Mouse (Mus musculus): ENCODE measurements around the gene Arv1.

Gene Arv1

DNA sequence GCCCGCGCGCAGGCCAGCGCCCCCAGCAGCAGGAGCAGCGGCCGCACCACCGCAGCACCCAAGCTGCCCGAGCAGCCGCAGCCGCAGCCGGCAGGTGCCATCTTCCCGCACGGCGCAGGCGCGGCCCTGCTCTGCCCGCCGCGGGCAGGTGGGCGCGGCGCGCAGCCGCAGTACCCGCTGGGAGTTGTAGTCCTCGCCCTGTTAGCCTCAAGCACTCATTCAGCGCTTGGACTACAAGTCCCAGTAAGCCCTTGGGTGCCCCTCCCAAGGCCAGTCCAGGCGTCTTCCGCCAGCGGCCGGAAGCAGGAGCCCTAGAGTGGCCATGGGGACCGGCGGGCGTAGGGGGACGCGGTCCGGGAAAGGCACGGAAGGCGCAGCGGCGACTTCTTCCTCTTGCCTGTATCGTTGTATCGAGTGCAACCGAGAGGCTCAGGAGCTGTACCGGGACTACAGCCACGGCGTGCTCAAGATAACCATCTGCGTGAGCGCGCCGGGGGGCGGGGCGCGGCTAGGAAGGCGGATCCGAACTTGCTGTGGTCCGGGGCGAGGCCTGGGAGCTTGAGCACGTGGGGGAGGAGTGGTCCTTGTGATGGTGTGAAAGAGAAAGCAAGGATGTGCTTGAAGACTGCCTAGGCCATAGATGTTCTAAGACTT lies at the start of gene Arv1, which contains the start of gene Ttc13:
Gene Arv1, plus strand, starts transcription at position 278 of the 654 bp plus-strand sequence.
Gene Ttc13, minus strand, starts transcription at position 122 of the 654 bp plus-strand sequence.
- in situ Hi-C loops (cut with MboI, MseI) = loop anchor here (5.0 kb wide), 1 partner anchor 140 kb away; the partner anchor contains the start of genes 2810004N23Rik and Gnpat

DNA sequence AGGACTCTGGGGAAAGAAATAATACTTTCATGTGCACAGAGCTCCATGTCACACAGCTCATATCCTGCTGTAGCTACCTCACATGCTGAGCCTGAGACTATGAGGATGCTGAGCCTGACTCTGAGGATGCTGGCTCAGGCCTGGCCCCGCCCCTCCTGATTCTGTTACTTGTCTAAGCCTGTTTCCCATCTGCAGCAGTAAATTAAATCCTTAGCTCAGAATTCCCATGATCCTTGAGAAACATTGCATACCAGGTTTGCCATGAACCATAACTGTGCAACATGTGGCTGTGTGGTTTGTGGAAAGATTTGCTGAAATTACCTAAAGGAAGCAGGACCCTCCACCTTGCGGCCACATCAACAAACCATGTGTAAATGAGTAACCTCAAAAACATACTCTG lies 49.6 kb upstream of the Arv1 start:
- in situ Hi-C loops (cut with MboI, MseI) = no loop called here

DNA sequence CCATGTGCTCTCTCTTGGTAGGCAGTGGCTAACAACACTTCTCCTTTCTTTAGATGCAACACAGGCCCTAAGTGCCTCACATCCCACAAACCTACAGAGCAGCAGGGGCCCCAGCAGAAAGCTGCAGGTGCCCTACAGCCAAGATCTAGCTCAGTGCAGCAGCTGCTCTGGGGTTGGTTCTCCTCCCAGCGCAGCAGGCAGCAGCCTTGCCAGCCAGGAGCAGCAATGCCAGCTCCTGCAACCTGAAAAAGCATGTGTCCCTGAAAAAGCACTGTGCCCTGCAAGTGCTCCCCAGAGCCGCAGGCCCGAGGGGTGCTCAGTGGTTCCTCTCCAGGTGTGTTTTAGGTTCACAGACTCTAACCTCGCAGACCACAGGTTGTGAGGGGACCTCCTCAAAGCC lies 45.3 kb upstream of the Arv1 start:
- in situ Hi-C loops (cut with MboI, MseI) = no loop called here

DNA sequence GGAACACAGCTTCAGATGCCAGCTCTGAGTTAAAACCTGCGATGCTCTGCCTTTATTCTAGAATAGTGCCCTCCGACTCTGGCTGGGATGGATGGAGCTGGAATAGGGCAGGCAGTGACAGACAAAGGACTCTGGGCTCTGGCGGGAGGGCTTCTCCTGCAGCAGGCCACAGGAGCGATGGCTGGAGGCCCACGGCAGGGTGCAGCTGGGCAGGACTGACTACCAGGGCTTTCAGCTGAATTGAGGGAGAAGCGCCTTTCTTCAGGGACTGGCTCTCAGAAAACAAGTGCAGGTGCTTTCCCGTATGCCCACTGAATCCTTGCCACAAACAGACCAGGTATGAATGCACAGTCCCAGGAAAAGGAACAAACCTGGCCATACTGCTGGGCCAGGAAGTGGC lies 44.9 kb upstream of the Arv1 start:
- in situ Hi-C loops (cut with MboI, MseI) = no loop called here

- in situ Hi-C loops (cut with MboI, MseI) = no loop called here
Observed at GRCm38 (mm10) chr8:124677486-124677885, 44.5 kb upstream of the Arv1 start.

DNA sequence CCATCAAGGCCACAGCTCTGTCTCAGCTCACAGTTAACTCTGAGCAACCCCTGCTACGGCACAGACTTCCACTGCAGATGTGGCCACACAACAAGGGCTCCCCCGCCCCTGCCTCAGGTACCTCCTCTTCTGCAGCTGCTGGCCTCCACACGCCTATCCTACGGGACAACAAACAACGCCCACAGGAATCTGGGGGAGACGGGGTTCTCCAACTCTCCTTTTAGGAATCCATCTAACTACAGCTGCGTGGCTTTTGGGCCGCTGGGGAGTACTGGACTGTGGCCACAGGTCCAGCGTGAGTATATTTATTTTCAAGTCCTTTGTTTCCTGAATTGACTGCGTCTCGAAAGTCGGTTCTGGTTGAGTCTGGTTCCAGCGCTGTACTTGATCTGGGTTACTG lies 43.7 kb upstream of the Arv1 start:
- in situ Hi-C loops (cut with MboI, MseI) = no loop called here

- in situ Hi-C loops (cut with MboI, MseI) = loop anchor here (5.0 kb wide), 1 partner anchor 64 kb away; no protein-coding TSS in a partner anchor
Observed at GRCm38 (mm10) chr8:124681077-124681791, 40.7 kb upstream of the Arv1 start.

- in situ Hi-C loops (cut with MboI, MseI) = loop anchor here (5.0 kb wide), 1 partner anchor 64 kb away; no protein-coding TSS in a partner anchor
Observed at GRCm38 (mm10) chr8:124681792-124682157, 40.2 kb upstream of the Arv1 start.

DNA sequence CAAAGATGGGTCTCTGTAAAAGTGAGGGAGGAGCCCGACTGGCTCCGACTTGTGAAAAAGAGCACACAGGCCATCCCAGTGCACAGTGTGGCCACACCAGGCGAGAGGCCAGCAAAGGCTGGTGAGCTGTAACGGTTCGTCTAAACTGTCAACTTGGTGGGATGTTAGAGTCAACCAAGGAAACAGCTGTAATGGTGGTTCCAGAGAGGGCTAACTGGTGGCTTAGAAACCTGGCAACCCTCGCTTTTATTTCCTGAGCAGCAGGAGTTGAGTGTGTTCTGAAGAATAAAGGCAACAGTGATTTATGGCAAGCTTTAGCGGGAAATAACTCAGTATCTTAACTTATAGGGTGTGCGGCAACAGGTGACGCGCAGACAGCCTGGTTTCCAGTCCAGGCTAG lies 39.7 kb upstream of the Arv1 start:
- in situ Hi-C loops (cut with MboI, MseI) = loop anchor here (5.0 kb wide), 1 partner anchor 65 kb away; no protein-coding TSS in a partner anchor

DNA sequence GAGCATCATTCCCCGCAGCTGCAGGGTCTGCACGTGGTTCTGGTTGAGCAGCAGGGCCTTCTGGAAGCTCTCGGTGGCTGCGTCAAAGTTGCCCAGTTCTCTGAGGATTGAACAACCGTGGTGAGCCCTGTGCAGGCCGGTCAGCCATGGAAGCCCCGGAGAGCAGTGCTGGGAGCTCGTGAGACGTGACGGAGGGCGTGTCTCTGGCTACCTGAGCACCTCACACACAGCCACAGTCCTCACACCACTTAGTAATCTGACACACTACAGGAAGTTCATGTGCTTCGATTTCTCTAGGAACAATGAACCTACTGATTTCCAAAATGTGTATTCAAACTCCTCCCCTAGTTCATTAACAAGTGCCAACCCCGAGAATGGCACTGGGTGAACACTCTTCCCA lies 33.0 kb upstream of the Arv1 start:
- in situ Hi-C loops (cut with MboI, MseI) = no loop called here

DNA sequence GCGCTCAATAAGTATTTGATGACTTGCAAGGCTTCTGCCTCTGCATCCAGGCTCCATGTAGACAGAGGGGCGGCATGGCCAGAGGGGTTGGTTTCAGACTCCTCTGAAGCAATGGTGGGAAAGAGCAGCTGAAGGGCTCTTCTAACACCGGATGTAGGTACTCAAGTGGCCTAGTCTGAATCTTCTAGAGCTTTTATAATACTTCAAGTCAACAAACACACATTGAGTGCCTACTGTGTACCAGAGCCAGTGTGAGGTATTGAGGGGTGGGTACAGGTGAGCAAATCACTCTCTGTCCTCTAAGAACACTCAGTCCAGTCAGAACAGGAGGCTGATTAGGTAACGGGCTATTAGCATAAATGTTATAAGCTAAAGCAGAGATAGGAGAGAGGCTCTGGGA lies 30.2 kb upstream of the Arv1 start:
- in situ Hi-C loops (cut with MboI, MseI) = no loop called here

DNA sequence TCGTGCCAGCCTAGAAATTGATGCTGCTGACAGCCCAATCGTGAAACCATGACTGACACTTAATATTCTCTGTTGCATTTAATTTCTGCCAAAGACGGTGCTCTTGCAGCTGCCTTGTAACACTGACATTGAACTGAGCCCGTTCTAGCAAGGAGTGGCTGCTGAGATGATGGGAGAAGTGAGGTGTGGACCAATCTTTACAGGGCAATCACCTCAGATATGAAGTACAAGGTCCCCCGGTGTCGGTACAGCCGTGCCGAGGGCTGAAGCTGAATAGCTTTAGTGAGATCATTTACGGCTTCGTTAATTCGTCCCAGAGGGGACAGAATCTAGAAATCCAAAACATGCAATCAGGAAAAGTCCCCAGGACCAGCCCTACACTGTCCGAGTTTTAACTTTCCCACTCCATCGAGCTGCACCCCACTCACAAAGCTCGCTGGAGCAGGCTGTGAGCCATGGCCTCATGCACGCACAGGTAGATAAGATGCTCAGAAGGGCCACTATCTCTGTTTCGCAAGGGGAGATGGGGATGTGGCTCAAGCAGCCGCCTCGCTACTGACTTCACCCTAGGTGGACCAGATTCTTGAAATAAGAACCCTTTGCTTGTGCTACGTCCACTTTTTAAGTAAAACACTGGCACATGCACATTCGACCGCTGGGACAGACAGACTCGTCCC lies 26.4 kb upstream of the Arv1 start:
- in situ Hi-C loops (cut with MboI, MseI) = no loop called here

DNA sequence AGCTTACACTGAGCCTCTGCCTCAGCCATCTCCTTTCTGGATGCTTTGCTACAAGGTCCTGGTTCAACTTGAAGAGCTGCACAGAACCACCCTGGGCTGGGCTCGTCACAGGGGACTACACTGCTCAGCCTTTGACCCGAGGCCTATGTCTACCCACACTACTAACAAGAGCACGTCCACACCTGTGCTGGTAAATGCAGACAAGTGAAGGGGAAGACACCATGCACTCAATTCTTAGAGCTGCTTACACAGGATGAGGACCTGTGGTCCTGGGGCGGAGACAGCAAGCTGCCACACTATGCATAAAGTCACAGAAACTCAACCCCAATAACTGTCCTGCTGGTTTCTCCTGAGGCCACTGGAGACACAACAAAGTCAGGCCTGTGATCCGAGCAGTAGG lies 21.7 kb upstream of the Arv1 start:
- in situ Hi-C loops (cut with MboI, MseI) = loop anchor here (5.0 kb wide), 1 partner anchor 43 kb away; no protein-coding TSS in a partner anchor

DNA sequence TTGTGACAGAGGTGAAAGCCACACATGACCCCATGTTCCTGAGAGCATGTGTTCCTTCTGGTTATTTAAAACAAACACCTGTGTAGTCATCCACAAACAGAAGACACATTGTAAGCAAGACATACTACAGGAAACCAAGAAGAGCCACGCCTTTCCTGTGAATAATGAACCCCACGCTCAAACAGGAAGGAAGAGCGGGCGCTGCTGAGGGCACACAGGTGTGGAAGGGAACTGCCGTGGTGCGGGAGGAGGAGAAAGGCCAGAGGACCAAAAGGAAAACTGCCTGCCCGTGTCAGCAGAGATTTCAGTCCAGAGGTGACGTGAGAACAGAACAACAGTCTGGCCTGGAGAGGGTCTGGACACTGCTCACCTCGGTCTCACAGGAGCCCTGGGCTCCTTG lies 20.9 kb upstream of the Arv1 start:
- in situ Hi-C loops (cut with MboI, MseI) = loop anchor here (5.0 kb wide), 1 partner anchor 44 kb away; no protein-coding TSS in a partner anchor

DNA sequence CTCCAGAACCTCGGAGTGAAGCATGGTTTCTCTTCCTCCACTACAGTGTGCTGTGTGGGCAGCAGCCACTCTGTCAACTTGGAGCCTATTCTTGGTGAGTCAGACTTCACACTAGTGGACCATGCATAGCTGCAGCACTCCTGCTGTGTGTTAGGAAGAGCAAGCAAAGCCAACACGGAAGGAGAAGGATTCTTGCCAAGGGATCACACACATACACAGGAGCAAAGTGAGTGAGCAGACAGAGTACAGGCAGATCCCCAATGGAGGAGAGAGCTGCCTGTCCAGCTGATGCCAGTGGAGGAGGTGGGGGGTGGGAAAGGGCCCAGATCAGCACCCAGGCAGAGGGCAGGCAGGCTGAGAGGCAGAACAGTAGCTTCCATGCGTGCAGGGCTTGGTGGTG lies 19.8 kb upstream of the Arv1 start:
- in situ Hi-C loops (cut with MboI, MseI) = loop anchor here (5.0 kb wide), 1 partner anchor 45 kb away; no protein-coding TSS in a partner anchor

GRCm38 (mm10) chr8:124703526-124703925 lies 18.4 kb upstream of the Arv1 start:
- in situ Hi-C loops (cut with MboI, MseI) = loop anchor here (5.0 kb wide), 1 partner anchor 46 kb away; no protein-coding TSS in a partner anchor

- in situ Hi-C loops (cut with MboI, MseI) = loop anchor here (5.0 kb wide), 1 partner anchor 47 kb away; no protein-coding TSS in a partner anchor
Observed at GRCm38 (mm10) chr8:124704376-124704775, 17.6 kb upstream of the Arv1 start.

GRCm38 (mm10) chr8:124705823-124706222 lies 16.1 kb upstream of the Arv1 start:
- in situ Hi-C loops (cut with MboI, MseI) = no loop called here

DNA sequence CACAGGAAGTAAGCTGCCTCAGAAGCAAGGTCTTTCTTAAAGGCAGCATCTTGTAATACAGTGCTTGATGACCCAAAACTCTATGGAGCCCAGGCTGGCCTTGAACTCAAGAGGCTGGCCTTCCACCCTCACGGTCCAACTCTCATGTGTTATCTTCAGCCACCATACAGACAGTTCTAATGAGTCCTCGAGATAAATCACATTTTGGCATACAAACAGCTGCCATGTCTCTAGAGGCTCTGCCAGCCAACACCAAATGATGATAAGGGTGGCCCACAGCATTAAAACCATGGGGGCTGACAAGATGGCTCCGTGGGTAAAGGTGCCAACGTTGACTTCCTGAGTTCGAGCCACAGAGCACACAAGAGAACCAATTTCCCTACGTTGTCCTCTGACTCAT lies 8.7 kb upstream of the Arv1 start:
- in situ Hi-C loops (cut with MboI, MseI) = loop anchor here (10.0 kb wide), 1 partner anchor 1228 kb away; no protein-coding TSS in a partner anchor

DNA sequence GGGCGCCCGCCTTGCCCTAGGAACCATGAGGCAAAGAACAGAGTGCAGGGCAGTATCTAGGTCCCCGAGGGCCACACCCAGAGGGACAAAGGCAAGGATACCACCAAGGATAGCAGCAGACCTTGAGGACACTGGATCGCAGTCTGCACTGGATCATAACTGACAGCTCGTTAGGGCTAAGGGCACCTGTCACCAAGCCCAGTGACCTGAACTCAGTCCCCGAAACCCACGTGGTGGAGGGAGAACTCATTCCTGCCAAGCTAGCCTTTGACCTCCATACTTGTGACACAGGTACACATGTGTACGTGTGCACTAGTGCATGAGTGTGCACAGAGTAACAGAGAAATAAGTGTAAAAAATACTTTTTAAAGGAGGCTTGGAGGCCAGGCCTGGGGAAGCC lies 6.2 kb upstream of the Arv1 start:
- in situ Hi-C loops (cut with MboI, MseI) = loop anchor here (10.0 kb wide), 1 partner anchor 1231 kb away; no protein-coding TSS in a partner anchor

DNA sequence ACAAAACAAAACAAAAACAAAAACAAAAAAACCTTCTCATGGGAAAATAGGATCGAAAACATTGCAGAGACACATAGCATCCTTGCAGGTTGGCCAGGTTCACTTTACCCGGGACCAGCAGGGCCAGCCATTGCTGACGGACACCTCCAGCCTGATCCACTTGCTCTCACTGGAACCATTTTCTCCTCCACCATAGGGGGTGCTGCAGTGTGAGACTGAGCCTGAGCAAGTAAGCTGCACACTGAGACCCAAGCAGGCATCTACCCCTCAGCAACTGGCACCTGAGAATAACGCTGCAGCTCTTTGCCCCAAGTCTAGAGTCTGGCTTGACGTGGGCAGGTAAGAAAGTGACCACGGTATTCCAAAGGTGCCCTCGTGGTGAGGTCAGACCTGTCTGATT lies 1.8 kb upstream of the Arv1 start:
- in situ Hi-C loops (cut with MboI, MseI) = loop anchor here (5.0 kb wide), 1 partner anchor 142 kb away; the partner anchor contains the start of genes 2810004N23Rik and Gnpat

Measured in regulatory T cell (primary cell).